Mouse (Mus musculus) ES-Bruce4 (cell line): ENCODE measurements around the gene Cobl.

Experiments used
- CTCF ChIP-seq: IDR thresholded peaks from one replicate; pipeline ENCODE4 v1.8.1; 2011; ENCODE audit warnings: low read depth, low read length
- EP300 ChIP-seq: IDR thresholded peaks from 2 replicates; pipeline ENCODE4 v1.6.1; 2011; ENCODE audit warnings: low read depth, low read length; ENCODE audit not compliant: insufficient read depth
- POLR2A ChIP-seq: IDR thresholded peaks from one replicate; pipeline ENCODE4 v1.8.1; 2011; ENCODE audit warnings: low read length; ENCODE audit not compliant: insufficient read depth

DNA sequence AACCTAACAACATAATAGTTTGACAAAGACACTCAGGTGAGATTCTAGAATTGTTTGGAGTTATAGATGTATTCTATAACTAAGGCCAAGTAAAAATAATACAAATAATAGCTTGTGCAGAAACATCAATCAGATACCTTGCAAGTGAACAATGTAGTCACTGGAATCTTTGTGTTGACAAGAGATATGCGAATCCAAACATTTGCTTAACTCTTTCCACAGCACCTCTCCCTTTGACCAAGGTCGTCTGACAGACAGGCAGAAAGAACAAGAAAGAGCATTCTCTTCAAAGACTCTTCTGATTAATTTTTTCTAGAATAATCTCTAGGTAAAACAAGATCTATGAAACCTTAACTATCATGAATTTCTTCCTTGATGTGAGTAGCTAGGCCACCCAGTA is 266.7 kb downstream of the Cobl start:
- no peak for TF ChIP-seq POLR2A
- no peak for TF ChIP-seq CTCF
- TF ChIP-seq EP300 = no peak
